Mouse (Mus musculus) heart, adult 2 months (tissue): Measurements from ENCODE around the gene U2af1.

Source experiments
- CTCF ChIP-seq: fragments of 200-600 bp; IDR thresholded peaks from 2 replicates; pipeline ENCODE4 v1.8.1; 2022; ENCODE audit warnings: antibody characterized with exemption, mild to moderate bottlenecking, moderate library complexity
- EP300 ChIP-seq: fragments of 200-500 bp; IDR thresholded peaks from 2 replicates; pipeline ENCODE4 v1.6.1; 2011; ENCODE audit warnings: low read depth, low read length, control low read depth; ENCODE audit not compliant: insufficient read depth
- POLR2A ChIP-seq: fragments of 200-500 bp; IDR thresholded peaks from 2 replicates; pipeline ENCODE4 v1.6.1; 2011; ENCODE audit warnings: mild to moderate bottlenecking, low read depth, low read length, control low read depth; ENCODE audit not compliant: insufficient read depth

DNA sequence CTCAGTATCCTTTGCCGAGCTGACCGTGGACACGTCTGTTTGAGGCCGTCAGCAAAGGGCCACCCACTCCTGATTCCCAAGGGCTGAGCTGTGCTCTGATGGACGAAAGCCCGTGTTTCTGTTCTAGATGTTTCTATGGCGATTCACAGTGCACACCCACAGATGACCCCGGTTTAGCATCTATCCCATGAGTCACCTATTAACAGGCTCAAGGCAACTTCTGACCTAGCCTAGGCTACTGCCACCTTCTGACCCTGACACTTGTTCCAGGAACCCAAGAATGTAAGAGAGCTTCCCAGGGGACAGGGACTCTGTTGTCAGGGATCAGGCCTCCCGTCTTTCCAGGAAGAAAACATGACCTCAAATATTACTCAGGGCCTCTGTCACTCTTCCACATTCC, 29.4 kb upstream of the U2af1 start:
- TF ChIP-seq POLR2A: no peak
- TF ChIP-seq EP300: no peak
- no peak for TF ChIP-seq CTCF
